Comparison of ENCODE assay signal across 11 mouse cellular contexts in genomic region chr19:46525691-46526631, GRCm38 (mm10). TPM values are rescaled to one million over a fixed set of nuclear protein-coding genes. Genes with fewer than 3 reads are reported as not detected.
A peak's percentile ranks its signal among the peaks of the same experiment; 100 is the strongest.
DNase-seq lines count a peak whose midpoint lies in the region; ATAC-seq lines count a peak whose summit lies in the region.
"Had no signal": no experiment of that assay in that cellular context is flagged by ENCODE, and none has a peak within 500 bp of the region (broad histone marks: within the 10 kb centered on the region; RNA-seq: fewer than 3 reads in every experiment).

No protein-coding gene starts in this region.

- no peak for ATAC-seq in hindbrain, embryonic 16.5 days
- ATAC-seq in neural tube, embryonic 15.5 days (ENCODE audit: low FRiP score), result no peak
- ATAC-seq: liver, embryonic 12.5 days had no signal

- no peak overlapping the region for H3K9ac ChIP-seq in hindbrain, embryonic 16.5 days (ENCODE audit: low read depth, low read length)
- no peak overlapping the region for H3K9ac ChIP-seq in neural tube, embryonic 15.5 days (replicated peaks)
- H3K9ac ChIP-seq: liver, embryonic 12.5 days had no signal

- DNase-seq in heart, adult 11 months, result peak; percentile 84
- DNase-seq in heart, postnatal 25 days (ENCODE audit: low spot score), result no peak
- peak; percentile 52 for DNase-seq in retina, postnatal 1 day
- DNase-seq in retina, embryonic 14.5 days (ENCODE audit: low spot score), result no peak
- DNase-seq in left cerebral cortex, postnatal 25 days (ENCODE audit: low spot score in 2 of 2), result no peak
- no peak for DNase-seq in frontal cortex, postnatal 25 days (ENCODE audit: low spot score in 2 of 2)
- DNase-seq: adrenal gland, postnatal 14 days; thymus, adult 2 months had no signal

- no peaks in the 10 kb centered on the region for H3K36me3 ChIP-seq in hindbrain, embryonic 16.5 days (ENCODE audit: control insufficient read depth, insufficient read depth, low read length)
- no peaks in the 10 kb centered on the region for H3K36me3 ChIP-seq in neural tube, embryonic 15.5 days
- H3K36me3 ChIP-seq: liver, embryonic 12.5 days had no signal

- no peaks in the 10 kb centered on the region for H3K27me3 ChIP-seq in hindbrain, embryonic 16.5 days (replicated peaks; ENCODE audit: control insufficient read depth, insufficient read depth, low read length)
- no peaks in the 10 kb centered on the region for H3K27me3 ChIP-seq in neural tube, embryonic 15.5 days (replicated peaks)

- no peaks in the 10 kb centered on the region for H3K9me3 ChIP-seq in hindbrain, embryonic 16.5 days (ENCODE audit: control insufficient read depth, low read length)
- H3K9me3 ChIP-seq in neural tube, embryonic 15.5 days (replicated peaks), result no peaks in the 10 kb centered on the region
- H3K9me3 ChIP-seq: liver, embryonic 12.5 days had no signal

- H3K4me1 ChIP-seq in hindbrain, embryonic 16.5 days (ENCODE audit: control insufficient read depth, insufficient read depth, low read depth, low read length), result peaks cover 67% of the 10 kb centered on the region
- peaks cover 83% of the 10 kb centered on the region for H3K4me1 ChIP-seq in neural tube, embryonic 15.5 days

- 38% methylated on average over 10 of the region's 10 CpGs for WGBS in hindbrain, embryonic 16.5 days
- WGBS in neural tube, embryonic 15.5 days, result 41% methylated on average over 10 of the region's 10 CpGs

- no peak overlapping the region for H3K4me3 ChIP-seq in hindbrain, embryonic 16.5 days (ENCODE audit: low read length)
- H3K4me3 ChIP-seq in neural tube, embryonic 15.5 days (replicated peaks), result no peak overlapping the region
- H3K4me3 ChIP-seq: liver, embryonic 12.5 days had no signal

- intact Hi-C loops in heart, postnatal 25 days (cut with DNase I), result loop anchor here (2.0 kb wide), 1 partner anchor 71 kb away; no protein-coding TSS in a partner anchor
- intact Hi-C loops in left cerebral cortex, postnatal 25 days (cut with DNase I), result no loop called here

- H3K27ac ChIP-seq in hindbrain, embryonic 16.5 days (ENCODE audit: low read depth, low read length), result peak overlapping the region; percentile 30; the same call in 1 of the 2 replicates
- peak overlapping the region; percentile 37; the same call in 1 of the 2 replicates for H3K27ac ChIP-seq in neural tube, embryonic 15.5 days (replicated peaks)

- no peak overlapping the region for H3K4me2 ChIP-seq in hindbrain, embryonic 16.5 days (ENCODE audit: low read length)
- no peak overlapping the region for H3K4me2 ChIP-seq in neural tube, embryonic 15.5 days
- H3K4me2 ChIP-seq: liver, embryonic 12.5 days had no signal

RNA-seq across cellular contexts. Expression of gene Trim8, which starts 24.5 kb away (rescaled TPM):
- total RNA-seq in heart, postnatal 25 days (2021), result 10 to 100 TPM; 37.3 to 40.6 TPM
- 23.4 and 27.6 TPM in 2 replicates for polyA plus RNA-seq in hindbrain, embryonic 16.5 days (2015; fragmentation: Nextera tagmentation; extraction: Ambion mirVana)
- 23.5 and 25.5 TPM in 2 replicates for polyA plus RNA-seq in neural tube, embryonic 15.5 days (2015; fragmentation: Nextera tagmentation; extraction: Ambion mirVana)
- 100 to 1,000 TPM; 114 to 116 TPM for total RNA-seq in left cerebral cortex, postnatal 25 days (2021)

RNA-seq across cellular contexts. Expression of gene Arl3, which starts 47.0 kb away (rescaled TPM):
- 10 to 100 TPM; 33.2 to 37.0 TPM for total RNA-seq in heart, postnatal 25 days (2021)
- 211 and 247 TPM in 2 replicates for polyA plus RNA-seq in hindbrain, embryonic 16.5 days (2015; fragmentation: Nextera tagmentation; extraction: Ambion mirVana)
- polyA plus RNA-seq in neural tube, embryonic 15.5 days (2015; fragmentation: Nextera tagmentation; extraction: Ambion mirVana), result 190 and 208 TPM in 2 replicates
- 100 to 1,000 TPM; 113 to 120 TPM for total RNA-seq in left cerebral cortex, postnatal 25 days (2021)

RNA-seq across cellular contexts. Expression of gene Sfxn2, which starts 47.2 kb away (rescaled TPM):
- total RNA-seq in heart, postnatal 25 days (2021), result 1 to 10 TPM; 3.1 to 4.2 TPM
- 9.9 and 10.5 TPM in 2 replicates for polyA plus RNA-seq in hindbrain, embryonic 16.5 days (2015; fragmentation: Nextera tagmentation; extraction: Ambion mirVana)
- 11.0 and 11.7 TPM in 2 replicates for polyA plus RNA-seq in neural tube, embryonic 15.5 days (2015; fragmentation: Nextera tagmentation; extraction: Ambion mirVana)
- total RNA-seq in left cerebral cortex, postnatal 25 days (2021), result 1 to 10 TPM; 3.7 to 4.8 TPM

Comparison
In these comparisons a context has a peak if more than half of its experiments do, and no peak if none do; other contexts are left out.
1. DNase-seq: peak in heart, adult 11 months (single experiment) and retina, postnatal 1 day (single experiment); none in heart, postnatal 25 days (single experiment), retina, embryonic 14.5 days (single experiment), left cerebral cortex, postnatal 25 days (0 of 2) and frontal cortex, postnatal 25 days (0 of 2).